8 mouse cellular contexts compared by ENCODE assay signal in the genomic region with DNA sequence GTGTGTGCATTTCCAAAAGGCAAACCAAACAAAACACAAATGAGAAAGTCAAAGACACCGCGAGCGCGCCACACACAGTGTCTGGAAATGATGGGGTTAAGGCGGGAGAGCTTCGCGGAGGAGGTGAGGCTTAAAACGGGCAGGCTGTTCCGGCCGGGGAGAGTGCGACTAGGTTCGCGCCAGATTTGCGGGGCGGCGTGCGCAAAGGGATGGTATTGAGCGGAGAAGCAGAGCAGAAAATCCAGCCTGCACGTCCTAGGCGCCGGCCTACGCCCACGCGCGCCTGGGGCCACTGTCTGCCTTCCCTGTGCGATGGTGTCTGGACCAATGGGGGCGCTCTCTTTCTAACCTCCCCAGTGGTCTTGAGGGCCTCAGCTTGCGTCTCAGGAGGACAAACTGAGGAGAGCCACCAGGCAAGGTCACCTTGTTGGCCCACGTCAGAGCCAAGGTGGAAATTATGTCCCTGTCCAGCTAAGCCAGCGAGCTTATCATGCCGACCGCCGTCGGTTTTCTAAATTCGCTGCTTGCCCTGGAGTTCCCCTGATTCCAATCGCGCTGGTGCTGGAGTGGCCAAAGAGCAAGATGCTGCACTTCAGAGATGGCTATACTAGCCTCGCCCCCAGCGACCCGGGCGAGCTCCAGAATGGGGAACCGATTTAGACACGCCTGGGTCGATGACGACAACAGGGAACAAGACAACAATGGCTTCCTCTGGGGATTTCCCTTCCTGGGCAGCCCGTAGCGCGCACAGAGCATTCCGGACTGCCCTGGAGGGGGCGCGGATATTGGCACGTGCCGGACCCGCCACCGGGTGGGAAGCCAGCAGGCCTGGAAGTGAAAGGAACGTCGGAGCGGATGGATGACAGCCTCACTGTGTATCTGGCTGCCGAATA. TPM values are rescaled to one million over a fixed set of nuclear protein-coding genes. Genes with fewer than 3 reads are reported as not detected.
DNase-seq lines count a peak whose midpoint lies in the region; ATAC-seq lines count a peak whose summit lies in the region.

No protein-coding gene starts in this region.

- peak; percentile 33 to 36 for DNase-seq in frontal cortex, postnatal 10 days (ENCODE audit: low spot score in 2 of 2)
- DNase-seq in frontal cortex, postnatal 25 days (ENCODE audit: low spot score in 2 of 2), result no peak
- peak; percentile 58 for DNase-seq in embryo, embryonic 10.5 days (ENCODE audit: low spot score)
- DNase-seq in kidney, adult 8-10 months, result peak; percentile 20 to 44
- DNase-seq in lung, adult 18-20 months, result peak; percentile 74 to 80
- DNase-seq in neural tube, embryonic 10.5 days (ENCODE audit: extremely low spot score, low spot score), result peak; percentile 53
- DNase-seq in thymus, postnatal 0 days (ENCODE audit: low spot score), result peak; percentile 18

- H3K27me3 ChIP-seq in heart, embryonic 11.5 days (ENCODE audit: control insufficient read depth, insufficient read depth, low read length), result peaks cover 70% of the 10 kb centered on the region

- H3K36me3 ChIP-seq in heart, embryonic 11.5 days (ENCODE audit: control insufficient read depth, insufficient read depth, low read length), result no peaks in the 10 kb centered on the region

- no peaks in the 10 kb centered on the region for H3K9me3 ChIP-seq in heart, embryonic 11.5 days (replicated peaks; ENCODE audit: control insufficient read depth, low read length)

- peaks cover 15% of the 10 kb centered on the region for H3K4me1 ChIP-seq in heart, embryonic 11.5 days (ENCODE audit: control insufficient read depth, insufficient read depth, low read length)

- 0 out of 2 replicates have a peak, but pooled peaks have one; percentile 27 for ATAC-seq in heart, embryonic 11.5 days (replicated peaks; ENCODE audit: insufficient number of reproducible peaks, low FRiP score, low TSS enrichment)

- H3K4me3 ChIP-seq in heart, embryonic 11.5 days (ENCODE audit: low read depth, low read length), result peak overlapping the region; percentile 33

- peak overlapping the region; percentile 66 for H3K4me2 ChIP-seq in heart, embryonic 11.5 days

- WGBS in heart, embryonic 11.5 days (ENCODE audit: insufficient replicate concordance), result under 1% methylated on average over 59 of the region's 59 CpGs

- H3K9ac ChIP-seq in heart, embryonic 11.5 days (ENCODE audit: low read depth, low read length), result peak overlapping the region; percentile 39; the same call in 1 of the 2 replicates

- no peak overlapping the region for H3K27ac ChIP-seq in heart, embryonic 11.5 days (ENCODE audit: low read depth, low read length)

RNA-seq across cellular contexts. Expression of a gene that starts 11.0 kb away (rescaled TPM):
- polyA plus RNA-seq in heart, embryonic 11.5 days (2014; fragmentation: Nextera tagmentation; extraction: Ambion mirVana), result not detected in 2 replicates
- polyA plus RNA-seq in thymus, postnatal 0 days (2015; fragmentation: Nextera tagmentation; extraction: Ambion mirVana), result not detected in 2 replicates

RNA-seq across cellular contexts. Expression of a gene that starts 13.0 kb away (rescaled TPM):
- 0.47 and 0.48 TPM in 2 replicates for polyA plus RNA-seq in heart, embryonic 11.5 days (2014; fragmentation: Nextera tagmentation; extraction: Ambion mirVana)
- 0.07 and 0.30 TPM in 2 replicates for polyA plus RNA-seq in thymus, postnatal 0 days (2015; fragmentation: Nextera tagmentation; extraction: Ambion mirVana)

RNA-seq across cellular contexts. Expression of a gene that starts 21.5 kb away (rescaled TPM):
- polyA plus RNA-seq in heart, embryonic 11.5 days (2014; fragmentation: Nextera tagmentation; extraction: Ambion mirVana), result 13.9 and 16.7 TPM in 2 replicates
- polyA plus RNA-seq in thymus, postnatal 0 days (2015; fragmentation: Nextera tagmentation; extraction: Ambion mirVana), result 0.14 and 0.16 TPM in 2 replicates

RNA-seq across cellular contexts. Expression of a gene that starts 40.5 kb away (rescaled TPM):
- polyA plus RNA-seq in heart, embryonic 11.5 days (2014; fragmentation: Nextera tagmentation; extraction: Ambion mirVana), result 22.9 and 23.1 TPM in 2 replicates
- polyA plus RNA-seq in thymus, postnatal 0 days (2015; fragmentation: Nextera tagmentation; extraction: Ambion mirVana), result 15.3 and 16.8 TPM in 2 replicates

RNA-seq across cellular contexts. Expression of a gene that starts 43.6 kb away (rescaled TPM):
- 0.51 TPM in 1 of 2 replicates, not detected in the other for polyA plus RNA-seq in heart, embryonic 11.5 days (2014; fragmentation: Nextera tagmentation; extraction: Ambion mirVana)
- not detected in 2 replicates for polyA plus RNA-seq in thymus, postnatal 0 days (2015; fragmentation: Nextera tagmentation; extraction: Ambion mirVana)

Comparison
In these comparisons a context has a peak if more than half of its experiments do, and no peak if none do; other contexts are left out.
1. DNase-seq: peak in frontal cortex, postnatal 10 days (2 of 2), embryo, embryonic 10.5 days (single experiment), kidney, adult 8-10 months (2 of 2), lung, adult 18-20 months (2 of 2), neural tube, embryonic 10.5 days (single experiment) and thymus, postnatal 0 days (single experiment); none in frontal cortex, postnatal 25 days (0 of 2).
2. RNA of a gene that starts 21.5 kb away (polyA plus RNA-seq): 13.9 to 16.7 TPM in heart, embryonic 11.5 days; 0.14 to 0.16 TPM in thymus, postnatal 0 days; every median in the first group is over 10 times any median in the second.